Mouse (Mus musculus) myocyte (in vitro differentiated cells): Measurements from ENCODE around the gene Rab11fip4.

Experiments
- CEBPB ChIP-seq: IDR thresholded peaks from 2 replicates; pipeline ENCODE4 v1.6.1; 2011; ENCODE audit warnings: mild to moderate bottlenecking, moderate library complexity; ENCODE audit not compliant: poor library complexity, insufficient read depth, severe bottlenecking
- E2F4 ChIP-seq: IDR thresholded peaks from one replicate; pipeline ENCODE4 v1.6.1; 2011; ENCODE audit warnings: mild to moderate bottlenecking, control low read depth, moderate library complexity; ENCODE audit not compliant: insufficient read depth
- MAX ChIP-seq: IDR thresholded peaks from one replicate; pipeline ENCODE4 v1.6.1; 2011; ENCODE audit warnings: low read depth, mild to moderate bottlenecking, control low read depth
- MYOD1 ChIP-seq, 3 experiments: IDR thresholded peaks; one replicate each; pipeline ENCODE4 v1.6.1; 2011; ENCODE audit warnings: control low read depth in 2 of 3, low read depth in 2 of 3, mild to moderate bottlenecking in 2 of 3, moderate library complexity in 1 of 3; ENCODE audit not compliant: insufficient read length in 2 of 3, control insufficient read depth in 1 of 3
- MYOG ChIP-seq, 3 experiments: IDR thresholded peaks; one replicate each; pipeline ENCODE4 v1.6.1; 2011; ENCODE audit warnings: control low read depth in 2 of 3, low read depth in 2 of 3, mild to moderate bottlenecking in 2 of 3; ENCODE audit not compliant: insufficient read length in 2 of 3, control insufficient read depth in 1 of 3, insufficient read depth in 1 of 3
- POLR2A ChIP-seq: IDR thresholded peaks from one replicate; pipeline ENCODE4 v1.6.1; 2011; ENCODE audit warnings: low read depth, mild to moderate bottlenecking, control low read depth, moderate library complexity; ENCODE audit not compliant: insufficient read length
- REST ChIP-seq: IDR thresholded peaks from one replicate; pipeline ENCODE4 v1.6.1; 2011; ENCODE audit warnings: mild to moderate bottlenecking, control low read depth, moderate library complexity; ENCODE audit not compliant: insufficient read depth, insufficient read length
- SRF ChIP-seq: IDR thresholded peaks from one replicate; pipeline ENCODE4 v1.6.1; 2011; ENCODE audit warnings: low read depth; ENCODE audit not compliant: control insufficient read depth, insufficient read length
- TCF12 ChIP-seq: IDR thresholded peaks from one replicate; pipeline ENCODE4 v1.6.1; 2011; ENCODE audit warnings: mild to moderate bottlenecking, control low read depth; ENCODE audit not compliant: poor library complexity, insufficient read depth, severe bottlenecking
- USF1 ChIP-seq: IDR thresholded peaks from one replicate; pipeline ENCODE4 v1.6.1; 2011; ENCODE audit warnings: low read depth, mild to moderate bottlenecking, control low read depth, moderate library complexity

- TF ChIP-seq MAX = no peak
- TF ChIP-seq E2F4 = no peak
- TF ChIP-seq SRF = no peak
- no peak for TF ChIP-seq POLR2A
- TF ChIP-seq TCF12 = no peak
- no peak for TF ChIP-seq USF1
- TF ChIP-seq MYOG (IDR thresholded peaks at IDR 0.05; ENCODE audit: control insufficient read depth in 1 of 3, insufficient read depth in 1 of 3, insufficient read length in 2 of 3, low read depth in 2 of 3) = no peak
- no peak for TF ChIP-seq MYOD1 (IDR thresholded peaks at IDR 0.05; ENCODE audit: control insufficient read depth in 1 of 3, insufficient read length in 2 of 3, low read depth in 2 of 3)
- TF ChIP-seq CEBPB = no peak
- TF ChIP-seq REST = no peak
These were observed 100.5 kb downstream of the Rab11fip4 start for GRCm38 (mm10) chr11:79691513-79691912.
